Mouse (Mus musculus): ENCODE data around the gene Sertad3. TPM values are rescaled to one million over a fixed set of nuclear protein-coding genes. Genes with fewer than 3 reads are reported as not detected.

The Sertad3 gene
- polyA plus RNA-seq, 1 experiment from 2014 or later: 21.9 TPM

GRCm38 (mm10) chr7:27473835-27474489, 394 bp downstream of the Sertad3 start:
- under 1% methylated on average over 34 of the region's 34 CpGs for WGBS
- Histone ChIP-seq H3K4me3 (replicated peaks) (peak overlapping the region; percentile 73), H3K27ac (peak overlapping the region; percentile 94), H3K4me2 (peak overlapping the region; percentile 75), H3K36me3 (replicated peaks) (peaks cover 22% of the 10 kb centered on the region), H3K4me1 (peaks cover 4% of the 10 kb centered on the region), H3K27me3 (no peaks in the 10 kb centered on the region), H3K9ac (peak overlapping the region; percentile 62), H3K9me3 (no peaks in the 10 kb centered on the region)
- no peak; the same call in 1 of the 2 replicates for ATAC-seq (ENCODE audit: low FRiP score)

GRCm38 (mm10) chr7:27474490-27474954, 954 bp downstream of the Sertad3 start:
- H3K9me3 ChIP-seq: no peaks in the 10 kb centered on the region
- H3K27ac ChIP-seq: peak overlapping the region; percentile 94
- peaks cover 22% of the 10 kb centered on the region for H3K36me3 ChIP-seq (replicated peaks)
- peak; percentile 91 for ATAC-seq (ENCODE audit: low FRiP score)
- WGBS: under 1% methylated on average over 23 of the region's 23 CpGs
- H3K4me1 ChIP-seq: peaks cover 4% of the 10 kb centered on the region
- H3K4me2 ChIP-seq: peak overlapping the region; percentile 75
- peak overlapping the region; percentile 62 for H3K9ac ChIP-seq
- H3K4me3 ChIP-seq (replicated peaks): peak overlapping the region; percentile 73
- H3K27me3 ChIP-seq: no peaks in the 10 kb centered on the region

- H3K4me2 ChIP-seq: no peak overlapping the region
- H3K4me1 ChIP-seq: peaks cover 4% of the 10 kb centered on the region
- H3K9me3 ChIP-seq: no peaks in the 10 kb centered on the region
- 97% methylated on average over 2 of the region's 2 CpGs for WGBS
- ATAC-seq (ENCODE audit: low FRiP score): no peak
- H3K9ac ChIP-seq: no peak overlapping the region
- H3K27ac ChIP-seq: no peak overlapping the region
- H3K4me3 ChIP-seq (replicated peaks): no peak overlapping the region
- H3K36me3 ChIP-seq (replicated peaks): peaks cover 22% of the 10 kb centered on the region
- 0 out of 2 replicates have a peak, but pooled peaks cover 2% of the 10 kb centered on the region for H3K27me3 ChIP-seq
Observed at GRCm38 (mm10) chr7:27475596-27475995, 2.0 kb downstream of the Sertad3 start.

GRCm38 (mm10) chr7:27476098-27476635, 2.6 kb downstream of the Sertad3 start:
- Histone ChIP-seq H3K36me3 (replicated peaks) (peaks cover 22% of the 10 kb centered on the region), H3K27me3 (0 out of 2 replicates have a peak, but pooled peaks cover 2% of the 10 kb centered on the region), H3K4me1 (peaks cover 6% of the 10 kb centered on the region), H3K4me3 (replicated peaks) (no peak overlapping the region), H3K9me3 (no peaks in the 10 kb centered on the region), H3K27ac (no peak overlapping the region), H3K9ac (no peak overlapping the region), H3K4me2 (no peak overlapping the region)
- ATAC-seq (ENCODE audit: low FRiP score): no peak
- 95% methylated on average over 14 of the region's 14 CpGs for WGBS

GRCm38 (mm10) chr7:27478561-27478960, 5.0 kb downstream of the Sertad3 start:
- Histone ChIP-seq H3K9ac (no peak overlapping the region), H3K4me2 (no peak overlapping the region), H3K4me1 (peaks cover 11% of the 10 kb centered on the region), H3K27ac (no peak overlapping the region), H3K4me3 (replicated peaks) (no peak overlapping the region), H3K9me3 (no peaks in the 10 kb centered on the region), H3K36me3 (replicated peaks) (peaks cover 22% of the 10 kb centered on the region), H3K27me3 (0 out of 2 replicates have a peak, but pooled peaks cover 2% of the 10 kb centered on the region)
- 89% methylated on average over 7 of the region's 7 CpGs for WGBS
- no peak for ATAC-seq (ENCODE audit: low FRiP score)

DNA sequence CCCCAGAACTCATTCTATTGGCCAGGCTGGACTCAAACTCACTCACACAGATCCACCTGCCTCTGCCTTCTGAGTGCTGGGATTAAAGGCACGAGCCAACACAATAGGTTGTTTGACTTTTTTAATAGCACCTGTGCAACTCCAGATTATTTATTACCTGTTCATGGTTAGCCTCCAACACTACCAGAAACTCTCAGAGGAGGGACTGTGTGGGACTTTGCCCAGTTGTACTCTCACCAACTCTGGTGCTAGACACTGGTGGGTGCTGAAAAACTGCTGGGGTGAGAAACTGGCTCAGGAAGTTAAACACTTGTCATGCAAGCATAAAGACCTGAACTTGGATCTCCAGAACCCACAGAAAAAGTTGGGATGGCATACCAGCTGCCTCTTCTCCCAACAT, 6.2 kb downstream of the Sertad3 start:
- peaks cover 22% of the 10 kb centered on the region for H3K36me3 ChIP-seq (replicated peaks)
- H3K4me1 ChIP-seq: peaks cover 11% of the 10 kb centered on the region
- WGBS: 74% methylated on average over 1 of the region's 1 CpGs
- H3K9me3 ChIP-seq: no peaks in the 10 kb centered on the region
- ATAC-seq (ENCODE audit: low FRiP score): no peak
- H3K4me3 ChIP-seq (replicated peaks): no peak overlapping the region
- H3K27ac ChIP-seq: no peak overlapping the region
- H3K4me2 ChIP-seq: no peak overlapping the region
- 0 out of 2 replicates have a peak, but pooled peaks cover 2% of the 10 kb centered on the region for H3K27me3 ChIP-seq
- H3K9ac ChIP-seq: no peak overlapping the region

DNA sequence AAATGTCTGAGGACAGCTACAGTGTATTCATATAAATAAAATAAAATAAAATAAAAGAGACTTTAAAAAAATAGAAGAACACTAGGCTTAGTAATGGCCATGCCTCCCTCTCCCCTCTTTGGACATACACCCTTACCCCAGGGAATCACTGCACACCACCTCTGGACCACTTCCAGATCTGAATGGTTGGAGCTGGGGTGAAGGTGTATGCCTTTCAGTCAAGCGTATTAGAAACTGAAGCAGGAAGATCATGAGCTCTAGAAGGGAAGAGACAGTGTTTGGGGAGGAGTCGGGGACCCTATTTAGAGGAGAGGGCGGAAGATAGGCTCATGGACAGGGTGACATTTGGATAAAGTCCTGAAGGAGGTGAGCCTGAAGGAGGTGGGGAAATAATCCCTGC, 6.9 kb downstream of the Sertad3 start:
- WGBS: 68% methylated on average over 3 of the region's 3 CpGs
- H3K4me1 ChIP-seq: peaks cover 11% of the 10 kb centered on the region
- H3K9ac ChIP-seq: no peak overlapping the region
- no peak for ATAC-seq (ENCODE audit: low FRiP score)
- no peak overlapping the region for H3K4me3 ChIP-seq (replicated peaks)
- H3K4me2 ChIP-seq: no peak overlapping the region
- H3K36me3 ChIP-seq (replicated peaks): peaks cover 22% of the 10 kb centered on the region
- H3K27me3 ChIP-seq: 0 out of 2 replicates have a peak, but pooled peaks cover 6% of the 10 kb centered on the region
- 0 out of 2 replicates have a peak overlapping the region, but pooled peaks have one; percentile 47 for H3K27ac ChIP-seq
- H3K9me3 ChIP-seq: no peaks in the 10 kb centered on the region

DNA sequence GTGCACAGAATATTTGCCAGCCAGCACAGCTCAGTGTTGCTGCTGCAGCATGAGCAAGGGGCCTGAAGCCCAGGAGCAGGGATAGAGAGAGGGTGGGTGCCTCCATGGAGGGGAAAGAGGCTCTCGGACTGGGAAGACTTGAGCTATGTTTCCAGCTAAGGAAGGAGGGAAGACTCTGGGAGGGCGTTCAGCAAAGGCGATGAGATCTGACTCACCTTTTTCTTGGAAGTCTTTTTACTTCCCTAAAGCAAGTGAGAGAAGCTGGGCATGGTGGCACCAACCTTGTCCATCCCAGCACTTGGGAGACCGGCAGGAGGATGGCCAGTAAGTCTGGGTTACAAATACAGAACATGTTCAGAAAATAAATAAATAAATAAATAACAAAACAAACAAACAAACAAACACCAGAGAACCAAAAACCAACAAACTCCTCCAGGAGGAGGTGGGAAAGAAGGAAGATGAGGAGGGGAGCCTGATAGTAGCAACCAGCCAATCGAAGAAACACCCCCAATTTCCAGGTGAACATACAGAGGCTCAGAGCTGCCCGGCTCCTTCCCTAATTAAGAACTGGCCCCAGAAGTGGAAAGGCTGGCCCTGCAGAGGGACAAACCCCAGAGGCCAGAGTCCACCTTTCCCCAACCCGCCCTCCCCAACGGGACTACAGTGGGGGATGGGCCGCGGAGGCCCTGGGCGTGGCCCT, 7.5 kb downstream of the Sertad3 start:
- peaks cover 11% of the 10 kb centered on the region for H3K4me1 ChIP-seq
- peak overlapping the region; percentile 50 for H3K9ac ChIP-seq
- H3K27ac ChIP-seq: peak overlapping the region; percentile 50; the same call in 1 of the 2 replicates
- H3K27me3 ChIP-seq: 0 out of 2 replicates have a peak, but pooled peaks cover 7% of the 10 kb centered on the region
- peak overlapping the region; percentile 62 for H3K4me2 ChIP-seq
- WGBS: 10% methylated on average over 10 of the region's 11 CpGs
- no peaks in the 10 kb centered on the region for H3K9me3 ChIP-seq
- no peak for ATAC-seq (ENCODE audit: low FRiP score)
- H3K36me3 ChIP-seq (replicated peaks): peaks cover 19% of the 10 kb centered on the region
- H3K4me3 ChIP-seq (replicated peaks): peak overlapping the region; percentile 33

- ATAC-seq (ENCODE audit: low FRiP score): peak; percentile 80
Observed at GRCm38 (mm10) chr7:27481627-27481969, 8.0 kb downstream of the Sertad3 start.

DNA sequence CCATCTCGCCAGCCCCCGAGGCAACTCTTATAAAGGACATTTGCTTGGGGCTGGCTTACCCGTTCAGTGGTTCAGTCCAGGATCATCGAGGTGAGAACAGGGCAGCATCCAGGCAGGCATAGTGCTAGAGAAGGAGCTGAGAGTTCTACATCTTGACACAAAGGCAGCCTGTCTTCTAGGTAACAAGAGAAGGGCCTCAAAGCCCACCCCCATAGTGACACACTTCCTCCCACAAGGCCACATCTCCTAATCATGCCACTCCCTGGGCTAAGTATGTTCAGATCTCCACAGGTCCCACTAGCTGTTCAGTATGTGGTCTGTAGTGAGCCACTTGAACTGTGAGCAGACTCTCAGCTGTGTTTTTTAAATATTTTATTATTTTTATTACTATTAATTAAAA, 10.3 kb downstream of the Sertad3 start:
- Histone ChIP-seq H3K27ac (no peak overlapping the region), H3K9ac (no peak overlapping the region), H3K36me3 (replicated peaks) (no peaks in the 10 kb centered on the region), H3K4me1 (peaks cover 24% of the 10 kb centered on the region), H3K9me3 (no peaks in the 10 kb centered on the region), H3K27me3 (peaks cover 12% of the 10 kb centered on the region; the same call in 1 of the 2 replicates), H3K4me2 (no peak overlapping the region), H3K4me3 (replicated peaks) (no peak overlapping the region)
- ATAC-seq (ENCODE audit: low FRiP score): no peak
- 81% methylated on average over 4 of the region's 4 CpGs for WGBS

More at GRCm38 (mm10) chr7:27481627-27481969, 8.0 kb downstream of the Sertad3 start:
- WGBS: 0% methylated on average over 6 of the region's 12 CpGs
- Histone ChIP-seq H3K9ac (peak overlapping the region; percentile 50), H3K9me3 (no peaks in the 10 kb centered on the region), H3K4me2 (peak overlapping the region; percentile 62), H3K4me3 (replicated peaks) (peak overlapping the region; percentile 33), H3K4me1 (peaks cover 14% of the 10 kb centered on the region), H3K27ac (peak overlapping the region; percentile 50; the same call in 1 of the 2 replicates), H3K27me3 (0 out of 2 replicates have a peak, but pooled peaks cover 7% of the 10 kb centered on the region), H3K36me3 (replicated peaks) (peaks cover 14% of the 10 kb centered on the region)

DNA sequence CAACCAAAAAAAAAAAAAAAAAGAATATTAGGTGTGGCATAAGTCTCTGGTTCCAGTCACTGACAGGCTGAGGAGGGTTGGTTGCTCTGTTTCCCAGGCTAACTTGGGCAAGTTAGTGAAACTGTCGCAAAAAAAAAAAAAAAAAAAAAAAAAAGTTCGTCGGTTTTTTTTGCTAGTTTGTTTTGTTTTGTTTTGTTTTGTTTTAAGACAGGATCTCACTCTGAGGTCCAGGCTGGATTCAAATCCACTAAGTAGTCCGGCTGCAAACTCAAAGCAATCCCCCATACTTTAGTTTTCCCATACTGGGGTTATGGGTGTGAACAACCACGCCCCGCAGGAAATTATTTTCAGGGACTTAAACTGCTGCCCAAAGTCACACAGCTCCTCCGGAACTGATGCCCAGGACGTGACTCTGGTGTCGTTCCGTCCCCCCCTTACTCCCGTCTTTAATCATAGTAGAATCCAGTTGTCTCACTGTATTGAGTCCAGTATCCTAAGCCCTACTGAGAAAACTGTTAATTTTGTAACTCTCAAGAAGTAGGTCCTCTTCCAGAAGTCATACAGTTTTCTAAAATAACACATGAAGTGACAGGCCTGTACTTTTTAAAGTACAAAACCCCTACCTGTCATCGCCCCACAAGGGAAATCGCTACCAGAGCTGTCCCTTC, 12.7 kb downstream of the Sertad3 start:
- H3K9ac ChIP-seq: peak overlapping the region; percentile 38; the same call in 1 of the 2 replicates
- H3K4me2 ChIP-seq: peak overlapping the region; percentile 65
- H3K9me3 ChIP-seq: no peaks in the 10 kb centered on the region
- peak overlapping the region; percentile 77 for H3K4me3 ChIP-seq (replicated peaks)
- peak overlapping the region; percentile 93 for H3K27ac ChIP-seq
- ATAC-seq (ENCODE audit: low FRiP score): peak; percentile 9
- 5% methylated on average over 13 of the region's 13 CpGs for WGBS
- no peaks in the 10 kb centered on the region for H3K36me3 ChIP-seq (replicated peaks)
- peaks cover 18% of the 10 kb centered on the region for H3K27me3 ChIP-seq
- peaks cover 33% of the 10 kb centered on the region for H3K4me1 ChIP-seq
